Mouse (Mus musculus) thymus, postnatal 25 days (tissue): ENCODE data around the gene Gm572.

ENCODE experiments used
- DNase-seq: peaks from one replicate; pipeline ENCODE4 v3.0.0; 2022

The Gm572 gene

DNA sequence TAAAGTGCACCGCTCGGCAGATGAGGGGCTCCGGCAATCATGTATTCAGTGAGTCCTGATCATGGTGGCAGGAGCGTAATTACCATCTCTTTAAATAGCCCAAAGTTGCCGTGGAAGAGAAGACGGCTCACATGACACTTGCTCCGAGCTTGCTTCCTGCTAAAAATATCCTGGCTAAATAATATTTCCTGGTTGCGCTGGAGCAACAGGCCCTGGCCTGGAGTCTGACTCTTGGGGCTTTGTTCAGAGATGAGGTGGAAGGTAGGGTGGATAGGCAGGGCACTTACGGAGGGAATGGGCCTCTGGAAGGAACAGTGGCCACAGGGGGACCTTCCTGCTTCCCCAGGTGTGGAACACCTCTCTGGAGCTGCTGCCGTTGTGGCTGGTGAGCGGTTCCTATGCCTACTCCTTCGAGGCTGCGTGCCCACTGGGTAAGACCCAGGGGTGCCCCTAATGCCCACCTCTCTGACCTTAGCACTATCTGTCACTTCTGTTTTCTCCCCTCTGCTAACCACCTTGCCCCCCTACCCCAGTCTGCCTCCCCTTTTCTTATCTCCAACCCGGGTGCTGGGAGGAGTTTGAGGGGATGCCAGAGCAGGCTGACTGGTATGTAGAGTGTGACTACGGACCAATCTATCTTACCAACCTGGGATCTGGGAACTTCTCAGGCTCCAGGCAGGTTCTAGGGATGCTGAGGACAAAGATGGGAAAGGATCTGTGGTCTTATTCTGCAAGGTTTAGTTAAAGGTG lies 24.1 kb downstream of the Gm572 start:
- no peak for DNase-seq

DNA sequence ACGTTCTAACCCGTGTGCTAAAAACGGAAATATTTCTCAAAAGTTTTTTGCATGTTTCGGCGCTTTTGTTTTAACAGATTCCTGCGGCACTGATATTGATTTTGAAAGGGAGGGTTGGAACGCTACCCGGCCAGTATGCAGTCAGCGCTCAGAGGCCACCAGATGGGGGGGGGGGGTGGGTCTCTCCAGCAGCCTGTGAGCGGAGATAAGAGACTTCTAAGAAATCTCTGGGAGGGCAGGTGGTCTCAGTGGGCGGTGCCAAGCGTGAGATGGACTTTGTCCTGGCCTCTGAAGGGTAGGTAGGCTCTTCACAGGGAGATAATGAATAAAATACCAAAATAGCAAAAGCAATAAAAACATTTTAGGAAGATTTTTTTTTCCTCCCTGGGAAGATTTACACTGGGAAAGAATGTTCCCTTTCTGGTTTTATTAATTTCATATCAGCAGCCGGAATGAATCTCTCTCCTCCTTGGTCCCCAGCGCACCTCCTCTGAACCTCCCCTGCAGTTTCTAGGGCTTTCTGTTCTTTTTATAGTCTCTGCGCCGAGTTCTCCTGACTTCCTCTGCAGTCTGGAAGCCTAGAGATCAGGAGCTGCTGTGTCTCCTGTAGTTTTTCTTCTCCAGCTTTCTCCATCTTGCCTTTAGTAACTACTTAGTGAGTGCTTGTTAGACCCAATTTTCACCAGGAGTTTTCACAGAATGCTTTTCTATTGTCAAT lies 28.3 kb downstream of the Gm572 start:
- no peak for DNase-seq

DNA sequence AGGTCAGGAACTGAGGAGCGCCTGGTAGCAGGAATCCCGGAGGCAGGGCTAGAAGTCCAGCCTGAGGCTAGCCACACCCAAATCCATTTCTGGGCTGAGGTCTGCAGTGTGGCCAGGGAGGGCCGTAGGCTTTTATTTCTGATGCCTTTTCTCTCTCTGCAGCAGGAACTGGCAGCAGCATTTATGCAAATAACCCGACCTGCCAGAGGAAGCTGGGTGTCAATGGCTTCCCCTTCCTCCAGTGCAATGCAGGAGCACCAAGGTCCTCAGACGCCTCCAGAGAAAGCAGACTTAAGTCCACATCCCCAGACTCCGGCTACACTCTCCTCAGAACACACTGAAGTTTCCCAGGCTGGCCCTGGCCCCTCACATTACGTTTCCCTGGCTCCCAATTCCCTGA lies 31.9 kb downstream of the Gm572 start:
- no peak for DNase-seq

GRCm38 (mm10) chr4:148676188-148676960 lies 33.3 kb downstream of the Gm572 start:
- no peak for DNase-seq

DNA sequence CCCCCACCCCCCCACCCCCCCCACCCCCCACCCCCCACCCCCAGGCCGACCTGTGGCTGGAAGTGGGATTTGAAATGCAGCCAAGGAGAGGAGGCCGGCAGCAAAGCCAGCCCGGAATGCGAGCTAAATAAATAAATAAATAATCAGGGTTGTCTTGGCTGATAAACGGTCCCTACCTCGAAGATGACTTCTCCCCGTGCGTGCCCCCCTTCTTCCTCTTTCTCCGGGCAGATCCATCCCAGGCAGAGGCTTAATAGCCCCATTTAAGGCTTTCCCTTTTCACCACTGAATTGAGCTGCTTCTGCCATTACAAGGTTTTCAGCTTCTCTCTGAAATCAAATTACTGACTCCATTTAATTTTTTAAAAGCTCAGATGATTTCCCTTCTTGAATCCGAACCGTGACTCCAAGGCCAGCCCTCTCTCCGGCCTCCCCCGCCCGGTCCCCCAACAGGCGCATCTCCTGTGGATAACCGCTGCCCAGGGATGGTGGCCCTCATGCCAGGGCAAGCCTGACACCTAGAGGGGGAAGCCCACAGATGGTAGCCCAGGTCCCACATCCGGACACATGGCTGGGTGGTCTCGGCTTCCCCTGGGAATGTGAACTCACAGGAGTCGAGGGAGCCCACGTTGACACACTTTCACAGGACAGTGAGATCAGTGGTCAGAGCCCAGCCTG lies 34.0 kb downstream of the Gm572 start:
- no peak for DNase-seq

DNA sequence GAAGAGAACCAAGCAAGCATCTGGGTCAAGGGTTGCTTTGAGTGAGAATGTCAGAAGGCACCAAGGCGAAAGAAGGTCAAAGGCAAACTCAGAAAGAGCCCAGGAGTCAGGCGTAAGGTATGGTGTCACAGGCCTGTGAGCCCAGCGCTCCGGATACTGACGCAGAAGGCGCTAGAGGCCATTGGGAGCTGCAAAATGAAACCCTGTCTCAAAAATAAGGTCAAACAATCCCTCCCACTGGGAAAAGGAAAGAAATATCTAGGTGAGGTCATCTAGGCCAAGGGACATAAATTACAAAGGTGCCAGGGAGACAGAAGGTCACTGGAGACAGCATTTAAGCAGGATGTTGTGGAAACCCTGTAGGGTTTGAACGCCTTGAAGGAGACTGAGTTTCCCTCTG lies 35.0 kb downstream of the Gm572 start:
- no peak for DNase-seq

- DNase-seq, result no peak
These were observed 37.5 kb downstream of the Gm572 start for GRCm38 (mm10) chr4:148680505-148681067.

GRCm38 (mm10) chr4:148681429-148681828 lies 38.3 kb downstream of the Gm572 start:
- peak; percentile 76 for DNase-seq

GRCm38 (mm10) chr4:148682961-148683360 lies 39.8 kb downstream of the Gm572 start:
- DNase-seq, result peak; percentile 10

GRCm38 (mm10) chr4:148683539-148683938 lies 40.4 kb downstream of the Gm572 start:
- peak; percentile 65 for DNase-seq

DNA sequence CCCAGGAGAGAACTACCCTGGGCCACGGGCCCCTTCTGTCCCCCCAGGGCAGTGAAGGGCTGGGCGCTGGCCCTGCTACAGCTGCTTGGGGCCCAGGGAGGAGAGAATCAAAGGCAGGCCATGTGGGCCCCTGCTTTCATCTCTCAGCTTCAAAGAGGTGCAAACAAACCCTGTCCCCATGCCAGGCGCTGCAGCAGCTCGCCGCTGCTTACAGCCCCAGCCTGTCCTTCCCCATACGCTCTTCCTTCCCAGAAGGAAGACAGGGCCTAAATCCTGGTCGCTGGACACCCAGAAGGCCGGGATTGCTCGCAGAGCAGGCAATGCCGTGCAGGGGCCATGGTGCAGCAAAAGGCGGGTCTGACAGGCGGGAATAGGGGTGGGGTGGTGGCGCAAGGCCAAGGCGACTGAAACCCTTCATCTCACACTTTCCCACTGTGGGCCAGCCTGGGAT lies 43.4 kb downstream of the Gm572 start:
- DNase-seq, result no peak

- no peak for DNase-seq
These were observed 45.0 kb downstream of the Gm572 start for GRCm38 (mm10) chr4:148688091-148688490.

DNA sequence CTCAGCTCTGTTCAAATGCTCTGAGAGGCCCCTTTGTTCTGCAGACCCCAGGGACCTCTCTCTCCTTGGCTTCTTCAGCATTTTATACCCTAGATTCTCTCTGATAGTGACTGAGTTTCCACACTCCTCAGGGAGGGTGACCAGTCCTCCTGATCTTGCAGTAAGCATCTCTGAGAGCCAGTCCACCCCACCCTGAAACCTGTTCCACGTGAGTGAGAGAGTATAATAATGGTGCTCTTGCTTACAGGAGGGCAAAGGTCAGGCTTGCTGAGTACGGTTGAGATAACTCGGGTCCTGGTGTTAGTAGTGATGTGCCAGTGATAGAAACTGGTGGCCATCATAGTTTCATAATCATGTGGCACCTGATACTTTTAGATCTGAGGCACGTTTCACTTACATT lies 48.1 kb downstream of the Gm572 start:
- DNase-seq, result no peak

DNA sequence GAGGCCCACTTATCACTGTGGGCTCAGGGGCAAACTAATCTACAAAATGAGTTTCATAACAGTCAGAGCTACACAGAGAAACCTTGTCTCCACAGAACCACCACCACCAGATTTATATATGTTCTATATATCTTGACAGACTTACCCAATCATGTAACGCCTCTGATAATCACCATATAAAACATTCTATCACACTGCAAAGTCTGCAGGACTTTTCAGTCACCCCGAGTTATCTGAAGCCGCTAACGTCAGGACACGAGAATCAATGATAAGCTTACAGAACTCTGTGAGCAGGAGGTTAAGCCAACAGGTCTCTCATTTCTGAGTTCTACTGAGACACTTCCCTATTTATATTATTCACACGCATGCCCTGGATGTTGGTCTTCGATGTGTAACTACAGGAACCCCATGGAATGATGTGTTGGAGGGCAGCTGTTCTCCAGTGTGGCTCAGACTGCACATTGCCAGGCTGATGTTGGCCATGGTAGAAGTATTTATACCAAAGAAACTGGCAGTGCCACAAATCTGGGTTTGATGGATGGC lies 50.4 kb downstream of the Gm572 start:
- no peak for DNase-seq

DNA sequence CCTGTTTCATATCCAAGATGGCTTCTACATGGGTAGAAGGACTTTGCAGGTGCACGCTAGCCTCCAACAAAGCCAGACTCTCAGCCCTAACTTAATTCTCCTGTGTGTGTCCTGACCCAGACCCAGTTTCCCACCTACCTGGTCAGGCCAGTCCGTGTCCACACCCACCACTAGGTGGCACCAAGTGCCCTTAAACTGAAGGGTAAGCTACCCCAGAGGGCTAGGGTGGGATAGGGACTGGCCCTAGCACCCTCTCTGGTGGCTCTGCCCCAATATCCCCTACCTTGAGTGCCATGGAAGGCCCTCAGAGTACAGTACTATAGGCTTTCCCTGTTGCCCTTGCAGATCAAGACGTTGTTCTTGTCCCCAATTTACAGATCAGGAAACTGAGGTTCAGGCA lies 61.6 kb downstream of the Gm572 start:
- DNase-seq, result peak; percentile 44

- no peak for DNase-seq
These were observed 65.7 kb downstream of the Gm572 start for GRCm38 (mm10) chr4:148708836-148709235.

GRCm38 (mm10) chr4:148710446-148710845 lies 67.3 kb downstream of the Gm572 start:
- DNase-seq, result no peak

GRCm38 (mm10) chr4:148711323-148711722 lies 68.2 kb downstream of the Gm572 start:
- no peak for DNase-seq

- DNase-seq, result no peak
These were observed 69.5 kb downstream of the Gm572 start for GRCm38 (mm10) chr4:148712632-148713031.

GRCm38 (mm10) chr4:148714064-148714463 lies 70.9 kb downstream of the Gm572 start:
- no peak for DNase-seq

GRCm38 (mm10) chr4:148714739-148715138 lies 71.6 kb downstream of the Gm572 start:
- DNase-seq, result no peak

DNA sequence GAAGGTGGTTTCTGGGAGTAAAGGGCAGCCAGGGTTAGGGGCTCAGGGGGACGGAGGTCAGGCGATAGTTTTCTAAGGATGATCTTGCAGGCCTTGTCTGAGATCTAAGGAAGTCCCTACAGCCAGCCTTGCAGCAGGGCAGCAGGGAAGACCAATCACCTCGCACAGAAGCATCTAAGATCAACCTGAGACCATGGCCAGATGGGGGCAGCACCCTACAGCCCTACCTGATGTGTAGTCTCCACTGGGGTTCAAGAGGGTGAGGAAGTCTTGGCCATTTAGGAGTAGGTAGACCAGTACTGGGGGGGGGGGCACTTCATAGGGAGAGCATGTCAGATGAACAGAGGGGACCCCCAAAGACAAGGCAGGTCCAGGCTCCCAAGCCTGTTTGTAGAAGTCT lies 72.3 kb downstream of the Gm572 start:
- DNase-seq, result no peak
